Mouse (Mus musculus) liver, postnatal 0 days (tissue): ENCODE data around the gene Ugt1a6a.

ENCODE experiments used
- CTCF ChIP-seq: sonication (generic); IDR thresholded peaks from 2 replicates; pipeline ENCODE4 v1.5.1; 2016; ENCODE audit warnings: antibody characterized with exemption, low read depth
- EP300 ChIP-seq: IDR thresholded peaks from 2 replicates; pipeline ENCODE4 v1.6.1; 2016; ENCODE audit warnings: antibody characterized with exemption, low read depth, mild to moderate bottlenecking

DNA sequence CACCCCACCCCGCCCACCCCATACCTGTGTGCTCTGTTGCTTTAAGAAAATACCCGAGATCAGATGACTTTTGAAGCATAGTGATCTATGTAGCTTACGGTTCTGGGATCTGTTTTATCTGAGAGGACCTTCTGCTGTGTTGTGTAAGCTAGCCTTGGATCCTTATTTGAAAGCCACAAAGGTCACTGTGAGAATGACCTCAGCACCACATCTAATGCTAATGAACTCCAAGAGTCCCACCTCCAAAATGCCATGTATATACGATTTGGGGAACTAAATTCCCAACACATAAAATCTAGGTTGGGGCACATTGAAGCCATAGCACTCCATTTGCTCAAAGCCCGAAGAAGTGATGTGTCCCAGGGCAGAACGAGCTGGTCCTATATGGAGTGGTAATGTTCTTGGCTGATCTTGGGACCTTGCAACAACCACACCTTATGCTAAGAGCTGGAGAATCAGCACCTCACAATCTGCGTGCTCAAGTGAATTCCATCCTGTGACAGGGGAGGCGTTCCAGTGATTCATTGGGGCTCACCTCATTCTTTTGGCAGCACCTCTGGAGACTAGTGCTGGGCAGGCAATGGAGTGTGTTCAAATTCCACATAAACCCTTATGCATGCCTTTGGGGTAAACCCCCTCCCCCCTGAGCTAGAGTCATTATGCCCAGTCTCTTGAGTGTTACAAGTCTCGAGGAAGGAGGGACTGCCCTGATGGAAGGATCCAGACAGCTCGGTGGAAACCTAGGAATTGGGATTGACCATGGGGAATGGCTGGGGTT is 122.5 kb downstream of the Ugt1a6a start:
- no peak for TF ChIP-seq CTCF
- no peak for TF ChIP-seq EP300
